Mouse (Mus musculus): ENCODE results near the gene Olfr1183. TPM values are rescaled to one million over a fixed set of nuclear protein-coding genes. Genes with fewer than 3 reads are reported as not detected.

The Olfr1183 gene
- not detected in 2 replicates for polyA plus RNA-seq (2012; rRNA removed)

DNA sequence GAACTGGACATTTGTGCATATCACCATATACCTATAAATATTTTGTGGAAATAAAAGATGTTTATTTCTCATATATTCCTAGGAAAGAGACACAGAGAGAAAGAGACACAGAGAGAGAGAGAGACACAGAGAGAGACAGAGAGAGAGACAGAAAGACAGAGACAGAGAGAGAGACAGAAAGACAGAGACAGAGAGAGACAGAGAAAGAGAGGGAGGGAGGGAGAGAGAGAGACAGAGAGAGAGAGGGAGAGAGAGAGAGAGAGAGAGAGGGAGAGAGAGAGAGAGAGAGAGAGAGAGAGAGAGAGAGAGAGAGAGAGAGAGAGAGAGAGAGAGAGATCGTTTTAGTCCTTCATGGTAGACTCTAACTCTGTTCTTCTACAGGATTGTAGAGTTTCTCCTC, at the start of gene Olfr1183:
Olfr1183 (plus strand) TSS at position 301 of the 400 bp plus-strand sequence.

GRCm38 (mm10) chr2:88406353-88406752, 48.3 kb upstream of the Olfr1183 start, which contains the start of gene Olfr1179:
Gene Olfr1179 (minus strand): TSS chr2:88406453.

GRCm38 (mm10) chr2:88419051-88419450, 35.6 kb upstream of the Olfr1183 start, which contains the start of gene Olfr1180:
Gene Olfr1180 (minus strand): TSS chr2:88419151.

DNA sequence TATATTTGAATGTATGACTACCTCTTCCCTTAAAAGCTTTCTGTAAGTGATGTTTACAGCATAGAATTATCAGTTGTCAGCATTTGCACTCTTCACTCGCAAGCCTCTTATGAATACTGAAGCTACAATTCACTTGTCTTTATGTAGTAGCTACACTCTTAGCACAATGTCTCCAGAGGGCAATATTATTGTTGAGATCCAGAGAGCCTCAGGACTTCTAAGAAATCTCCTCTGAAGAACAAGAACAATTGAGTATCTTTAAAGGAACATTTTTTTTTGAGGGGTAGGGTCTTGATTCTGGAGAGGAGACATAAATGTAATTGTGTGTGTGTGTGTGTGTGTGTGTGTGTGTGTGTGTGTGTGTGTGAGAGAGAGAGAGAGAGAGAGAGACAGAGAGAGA, 28.6 kb upstream of the Olfr1183 start, which contains the start of gene Olfr1181:
Olfr1181 (minus strand) TSS at position 101 of the 400 bp plus-strand sequence.

GRCm38 (mm10) chr2:88449031-88449430, 5.6 kb upstream of the Olfr1183 start, which contains the start of gene Gm13757:
Gene Gm13757 (minus strand): TSS chr2:88449131.

GRCm38 (mm10) chr2:88483298-88483697, 28.6 kb downstream of the Olfr1183 start, which contains the start of gene Olfr1184:
Gene Olfr1184 (plus strand): TSS chr2:88483598.

DNA sequence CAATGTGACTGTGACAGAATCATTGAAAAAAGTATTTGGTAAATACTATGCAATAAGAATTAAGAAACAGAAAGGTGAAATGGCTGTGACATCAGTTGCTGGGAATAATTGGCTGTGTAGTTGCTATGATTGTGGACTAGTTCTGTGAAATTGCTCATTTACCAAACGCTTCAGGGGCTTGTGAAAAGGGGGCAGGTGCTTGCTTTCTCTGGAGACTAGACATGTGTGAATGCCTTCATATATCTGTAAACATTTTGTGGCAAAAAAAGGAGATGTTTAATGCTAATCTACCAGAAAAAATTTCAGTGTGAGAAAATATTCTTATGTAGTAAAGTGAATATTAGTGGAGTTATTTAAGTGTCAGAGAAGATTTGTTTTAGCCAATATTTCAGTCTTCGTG, 38.4 kb downstream of the Olfr1183 start, which contains the start of gene Olfr1185-ps1:
Olfr1185-ps1 (plus strand) TSS at position 301 of the 400 bp plus-strand sequence.

DNA sequence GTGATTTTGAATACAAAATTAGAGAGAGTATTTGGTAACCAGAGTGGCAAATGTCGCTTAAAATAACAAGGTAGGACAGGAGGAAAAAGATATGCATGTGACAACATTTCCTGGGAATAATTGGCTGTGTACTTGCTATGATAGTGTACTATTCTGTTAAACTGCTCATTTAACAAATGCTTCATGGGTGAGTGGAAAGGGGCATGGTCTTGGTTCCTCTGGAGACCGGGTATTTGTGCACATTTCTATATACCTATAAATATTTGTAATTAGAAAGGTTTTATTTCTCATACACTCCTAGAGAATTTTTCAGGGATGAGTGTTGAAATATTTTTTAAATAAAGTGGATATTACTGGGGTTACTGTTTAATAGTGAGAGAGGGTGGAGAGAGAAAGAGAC, 63.6 kb downstream of the Olfr1183 start, which contains the start of gene Olfr1186:
Olfr1186 (plus strand) TSS at position 301 of the 400 bp plus-strand sequence.

Other genes with a start within 250 kb of the Olfr1183 start
- not detected in 2 replicates for gene Olfr1170, start 226.5 kb upstream of the Olfr1183 start, polyA plus RNA-seq (2012; rRNA removed)
- gene Olfr1173, start 175.0 kb upstream of the Olfr1183 start, polyA plus RNA-seq (2012; rRNA removed), result not detected in 2 replicates
- not detected in 2 replicates for gene Olfr1174-ps, start 139.7 kb upstream of the Olfr1183 start, polyA plus RNA-seq (2012; rRNA removed)
- gene Olfr1175-ps, start 127.7 kb upstream of the Olfr1183 start, polyA plus RNA-seq (2012; rRNA removed), result not detected in 2 replicates
- not detected in 2 replicates for gene Olfr1176, start 118.1 kb upstream of the Olfr1183 start, polyA plus RNA-seq (2012; rRNA removed)
- not detected in 2 replicates for gene Olfr1177-ps, start 108.4 kb upstream of the Olfr1183 start, polyA plus RNA-seq (2012; rRNA removed)
- not detected in 2 replicates for gene Olfr1178, start 67.8 kb upstream of the Olfr1183 start, polyA plus RNA-seq (2012; rRNA removed)
- gene Olfr1179, start 48.4 kb upstream of the Olfr1183 start, polyA plus RNA-seq (2012; rRNA removed), result not detected in 2 replicates
- gene Olfr1180, start 35.7 kb upstream of the Olfr1183 start, polyA plus RNA-seq (2012; rRNA removed), result not detected in 2 replicates
- gene Olfr1181, start 28.7 kb upstream of the Olfr1183 start, polyA plus RNA-seq (2012; rRNA removed), result not detected in 2 replicates
- not detected in 2 replicates for gene Gm13757, start 5.7 kb upstream of the Olfr1183 start, polyA plus RNA-seq (2012; rRNA removed)
- gene Olfr1184, start 28.7 kb downstream of the Olfr1183 start, polyA plus RNA-seq (2012; rRNA removed), result not detected in 2 replicates
- not detected in 2 replicates for gene Olfr1185-ps1, start 38.5 kb downstream of the Olfr1183 start, polyA plus RNA-seq (2012; rRNA removed)
- gene Olfr1186, start 63.7 kb downstream of the Olfr1183 start, polyA plus RNA-seq (2012; rRNA removed), result not detected in 2 replicates
- gene Olfr1188, start 102.1 kb downstream of the Olfr1183 start, polyA plus RNA-seq (2012; rRNA removed), result not detected in 2 replicates
- gene Olfr1189, start 131.6 kb downstream of the Olfr1183 start, polyA plus RNA-seq (2012; rRNA removed), result not detected in 2 replicates
- not detected in 2 replicates for gene Olfr1191-ps1, start 185.7 kb downstream of the Olfr1183 start, polyA plus RNA-seq (2012; rRNA removed)
- gene Olfr1192-ps1, start 193.6 kb downstream of the Olfr1183 start, polyA plus RNA-seq (2012; rRNA removed), result not detected in 2 replicates
- gene Olfr1193, start 220.8 kb downstream of the Olfr1183 start, polyA plus RNA-seq (2012; rRNA removed), result not detected in 2 replicates
- gene Olfr1195, start 234.3 kb downstream of the Olfr1183 start, polyA plus RNA-seq (2012; rRNA removed), result not detected in 2 replicates
- not detected in 2 replicates for gene Olfr1196, start 249.7 kb downstream of the Olfr1183 start, polyA plus RNA-seq (2012; rRNA removed)

All from colon, adult 2 months (tissue).